Mouse (Mus musculus): ENCODE measurements at regions not wholly inside any gene's neighbourhood (a gene's known extent, or its start where the extent isn't known, plus 50 kb on each side); places are given as distances from the start of the nearest gene placed in this dataset.

- no peak for DNase-seq
Measured at GRCm38 (mm10) chr6:140167182-140167581, 125.9 kb upstream of the Plcz1 start.

GRCm38 (mm10) chr6:140162729-140163128 lies 121.5 kb upstream of the Plcz1 start:
- no peak for DNase-seq

GRCm38 (mm10) chr6:140161482-140161881 lies 120.2 kb upstream of the Plcz1 start:
- DNase-seq: no peak

GRCm38 (mm10) chr6:140160946-140161345 lies 119.7 kb upstream of the Plcz1 start:
- no peak for DNase-seq

GRCm38 (mm10) chr6:140158986-140159385 lies 117.7 kb upstream of the Plcz1 start:
- DNase-seq: no peak

- no peak for DNase-seq
Measured at GRCm38 (mm10) chr6:140157375-140157774, 116.1 kb upstream of the Plcz1 start.

GRCm38 (mm10) chr6:140152418-140153176 lies 111.3 kb upstream of the Plcz1 start:
- no peak for DNase-seq

- peak; percentile 15 for DNase-seq
Measured at GRCm38 (mm10) chr6:140148628-140149245, 107.5 kb upstream of the Plcz1 start.

GRCm38 (mm10) chr6:140148138-140148537 lies 106.9 kb upstream of the Plcz1 start:
- DNase-seq: no peak

GRCm38 (mm10) chr6:140147711-140148110 lies 106.5 kb upstream of the Plcz1 start:
- peak; percentile 27 for DNase-seq

GRCm38 (mm10) chr6:140133734-140134133 lies 92.5 kb upstream of the Plcz1 start:
- no peak for DNase-seq

GRCm38 (mm10) chr6:140126645-140127044 lies 85.4 kb upstream of the Plcz1 start:
- no peak for DNase-seq

- DNase-seq: no peak
Measured at GRCm38 (mm10) chr6:140114024-140114423, 72.8 kb upstream of the Plcz1 start.

- no peak for DNase-seq
Measured at GRCm38 (mm10) chr6:140112054-140112453, 70.8 kb upstream of the Plcz1 start.

GRCm38 (mm10) chr6:140108083-140108482 lies 66.8 kb upstream of the Plcz1 start:
- DNase-seq: no peak

GRCm38 (mm10) chr6:140107628-140108027 lies 66.4 kb upstream of the Plcz1 start:
- DNase-seq: no peak

- no peak for DNase-seq
Measured at GRCm38 (mm10) chr6:140106141-140106540, 64.9 kb upstream of the Plcz1 start.

- no peak for DNase-seq
Measured at GRCm38 (mm10) chr6:140102043-140102442, 60.8 kb upstream of the Plcz1 start.

- DNase-seq: no peak
Measured at GRCm38 (mm10) chr6:140095416-140095815, 54.2 kb upstream of the Plcz1 start.

All from kidney, postnatal 14 days (tissue).